Mouse (Mus musculus) cerebellum, adult 2 months (tissue): ENCODE measurements around the gene Chrna1.

ENCODE experiments used
- CTCF ChIP-seq: fragments of 200-500 bp; IDR thresholded peaks from 2 replicates; pipeline ENCODE4 v1.5.1; 2011; ENCODE audit warnings: low read depth, mild to moderate bottlenecking, control low read depth, low read length, moderate library complexity, borderline replicate concordance; ENCODE audit not compliant: insufficient read depth
- POLR2A ChIP-seq: fragments of 200-500 bp; IDR thresholded peaks from 2 replicates; pipeline ENCODE4 v1.6.1; 2011; ENCODE audit warnings: low read length, control low read depth, borderline replicate concordance; ENCODE audit not compliant: insufficient read depth

GRCm38 (mm10) chr2:73584645-73585346, 4.7 kb upstream of the Chrna1 start:
- TF ChIP-seq POLR2A (no peak), CTCF (peak; percentile 39; the same call in 1 of the 2 replicates)
